Mouse (Mus musculus): Measurements from ENCODE around the gene Tulp1.

DNA sequence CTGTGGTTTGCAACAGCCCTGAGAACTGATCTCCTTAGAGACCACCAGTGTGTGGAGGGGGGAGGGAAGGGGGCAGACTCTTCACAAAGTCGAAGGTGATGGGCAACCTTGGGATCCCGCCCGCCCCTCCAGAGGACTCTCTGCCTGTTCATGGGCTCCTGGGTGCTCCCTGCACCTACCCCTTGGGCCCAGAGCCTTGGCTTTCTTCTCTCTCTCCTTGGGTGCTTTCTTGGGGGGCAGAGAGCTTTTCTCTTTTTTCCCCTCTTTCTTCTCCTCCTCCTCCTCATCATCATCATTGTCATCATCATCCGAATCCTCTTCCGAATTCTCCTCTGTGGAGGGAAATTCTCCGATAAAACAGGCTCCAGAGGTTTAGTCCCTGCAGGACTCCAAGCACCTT lies 1.5 kb downstream of the Tulp1 start:
- TF ChIP-seq CTCF (IDR thresholded peaks at IDR 0.05; ENCODE audit: extremely low read depth, insufficient read depth, insufficient read length, insufficient replicate concordance) (no peak), POLR2A (IDR thresholded peaks at IDR 0.05; ENCODE audit: low read depth, low read length) (no peak)
